Mouse (Mus musculus): ENCODE measurements around the gene Ccdc115.

DNA sequence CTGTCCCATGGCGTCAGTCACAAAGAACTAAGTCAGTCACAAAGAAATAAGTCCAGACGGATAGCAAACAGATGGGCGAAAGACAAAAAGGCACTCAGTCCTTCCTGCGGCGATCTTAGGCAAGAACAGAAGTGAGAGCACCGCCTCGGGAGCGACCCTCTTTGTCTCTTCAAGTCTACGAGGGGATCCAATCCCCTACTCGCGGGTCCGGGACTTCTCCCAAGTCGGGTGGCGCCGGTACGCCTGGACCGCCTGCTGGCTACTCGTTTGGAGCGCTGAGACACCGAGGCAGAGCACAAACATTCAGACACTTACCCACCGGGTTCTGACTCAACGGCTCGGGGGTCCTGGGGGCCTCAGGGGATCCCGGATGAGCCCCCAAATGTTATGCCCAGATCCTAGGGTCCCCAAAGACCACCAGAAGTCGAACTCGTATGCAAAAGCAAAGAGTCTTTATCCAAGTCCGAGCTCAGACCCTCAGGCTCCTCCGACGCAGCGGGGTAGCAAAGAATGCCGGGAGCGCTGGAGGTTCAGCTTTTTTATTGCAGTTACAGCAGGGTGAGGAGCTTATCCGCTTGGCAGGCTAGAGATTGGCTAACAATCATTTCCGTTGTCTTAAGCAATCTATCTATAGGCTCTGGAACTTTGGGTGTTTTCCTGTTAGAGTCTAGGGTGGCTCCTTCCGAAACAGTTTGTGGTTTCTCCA is 6.5 kb downstream of the Ccdc115 start:
- TF ChIP-seq CTCF (conservative IDR thresholded peaks at IDR 0.05; ENCODE audit: low read length) (no peak), POU5F1 (IDR thresholded peaks at IDR 0.05; ENCODE audit: borderline replicate concordance, low read length) (no peak)

All from E14TG2a.4 (cell line).